Mouse (Mus musculus) layer of hippocampus, adult 6 months (tissue): Measurements from ENCODE around the gene Zfp639. TPM values are rescaled to one million over a fixed set of nuclear protein-coding genes. Genes with fewer than 3 reads are reported as not detected.

Experiments
- long read RNA-seq, 2 experiments: library from polyadenylated mRNA; unstranded; transcript quantifications; one replicate each; pipeline ENCODE4 v2.0.0; 2019 to 2020
- polyA plus RNA-seq: library from polyadenylated mRNA; unstranded; fragments of <200 nt; fragmentation: Nextera tagmentation; gene quantifications from 2 replicates; pipeline ENCODE4 v1.2.3, GENCODE M21; 2021

Zfp639 gene
- polyA plus RNA-seq, result 11.8 and 13.0 TPM in 2 replicates
- long read RNA-seq, experiment 1, transcript Zfp639-205 (7 exons, 2,211 nt), result major isoform, 8 of 19 reads
- long read RNA-seq, experiment 1, partial matches to known transcripts, result 2 of 19 reads
- long read RNA-seq, experiment 1, other reads (novel, unspliced or antisense), result 8 of 19 reads
- long read RNA-seq, experiment 2, transcript Zfp639-202 (7 exons, 1,988 nt), result minor isoform, 7 of 61 reads
- long read RNA-seq, experiment 2, transcript Zfp639-205 (7 exons, 2,211 nt), result major isoform, 25 of 61 reads
- long read RNA-seq, experiment 2, partial matches to known transcripts, result 15 of 61 reads
- long read RNA-seq, experiment 2, other reads (novel, unspliced or antisense), result 14 of 61 reads

DNA sequence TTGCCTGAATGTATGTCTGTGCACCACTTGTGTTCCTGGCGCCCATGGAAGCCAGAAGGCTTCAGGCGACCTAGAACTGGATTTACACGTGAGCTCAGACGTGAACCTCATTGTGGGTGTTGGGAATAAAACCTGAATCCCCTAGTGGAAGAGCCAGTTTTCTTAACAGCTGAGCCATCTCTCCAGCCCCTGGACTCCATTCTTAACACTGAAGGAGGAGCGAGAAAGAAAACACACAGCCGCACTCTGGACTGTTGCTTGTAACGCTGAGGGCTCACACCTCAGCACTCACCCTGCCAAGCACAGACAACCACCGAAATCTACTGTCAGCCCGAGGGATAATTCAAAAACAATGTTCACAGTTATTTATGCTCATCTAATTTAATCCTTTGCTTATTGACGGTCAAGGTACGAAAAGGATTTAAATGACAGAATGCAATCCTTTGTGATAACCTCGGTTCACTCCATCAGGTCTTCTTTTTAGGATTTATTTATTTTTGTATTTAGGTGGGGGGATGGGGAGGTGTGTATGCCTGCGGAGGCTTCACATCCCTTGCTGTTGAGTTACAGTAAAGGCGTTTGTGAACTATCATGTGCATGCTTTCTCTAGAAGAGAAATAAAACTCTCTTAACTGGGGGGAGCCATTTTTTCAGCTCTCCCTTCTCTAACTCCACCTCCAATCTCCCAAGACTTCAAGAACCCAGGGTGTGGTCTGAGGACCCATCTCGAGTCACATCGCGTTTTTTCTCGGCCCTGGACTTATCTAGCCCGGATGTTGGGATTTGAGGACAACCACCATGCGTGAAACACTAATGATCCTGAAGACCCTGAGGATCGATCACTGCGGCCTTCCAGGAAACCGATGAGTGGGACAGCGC lies at the start of gene Zfp639:
Gene Zfp639 (plus strand): TSS at position 764 of the 879 bp plus-strand sequence.

DNA sequence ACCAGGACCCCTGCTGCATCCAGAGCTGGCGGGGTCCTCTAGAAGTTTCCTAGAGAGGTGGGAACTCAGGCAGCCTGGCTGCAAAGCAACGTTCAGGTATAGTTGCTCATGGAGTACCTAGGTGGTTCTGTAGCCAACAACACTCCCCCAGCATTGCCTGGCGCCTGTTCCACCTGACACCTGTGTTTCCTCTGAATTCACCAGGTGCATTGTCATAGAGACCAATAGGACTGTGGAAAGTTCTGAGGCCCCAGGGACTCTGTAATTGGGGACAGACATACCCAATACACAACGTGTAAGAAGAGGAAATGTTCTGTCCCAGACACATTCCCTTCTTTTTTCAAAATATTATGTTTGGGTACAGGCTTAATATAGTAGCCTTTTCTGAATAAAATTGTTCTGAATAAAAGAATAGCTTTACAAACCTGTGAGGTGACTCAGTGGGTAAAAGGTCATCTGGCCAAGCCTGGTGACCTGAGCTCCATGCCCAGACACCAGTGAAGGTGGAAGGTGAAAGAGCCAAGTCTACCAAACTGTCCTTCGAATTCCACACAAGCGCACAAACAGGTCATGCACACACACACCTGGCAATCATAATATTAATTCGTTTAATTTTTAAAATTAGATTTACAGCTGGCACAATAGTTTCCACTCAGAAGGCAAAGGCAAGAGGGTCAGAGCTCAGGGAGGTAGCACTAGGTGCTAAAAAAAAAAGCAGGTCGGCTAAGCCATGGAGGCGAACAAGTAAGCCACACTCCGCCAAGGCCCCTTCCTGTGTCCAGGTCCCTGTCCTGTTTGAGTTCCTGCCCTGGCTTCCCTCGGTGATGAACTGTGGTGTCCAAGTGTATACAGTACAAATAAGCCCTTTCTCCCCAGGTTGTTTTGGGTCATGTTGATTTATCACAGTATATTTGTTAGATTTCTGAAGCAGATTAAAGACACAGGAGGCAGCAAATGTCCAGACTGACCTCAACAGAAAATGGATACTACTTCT lies 17.7 kb upstream of the Zfp639 start, which contains the start of gene Kcnmb3:
Gene Kcnmb3 (minus strand): TSS at position 135 of the 994 bp plus-strand sequence.

DNA sequence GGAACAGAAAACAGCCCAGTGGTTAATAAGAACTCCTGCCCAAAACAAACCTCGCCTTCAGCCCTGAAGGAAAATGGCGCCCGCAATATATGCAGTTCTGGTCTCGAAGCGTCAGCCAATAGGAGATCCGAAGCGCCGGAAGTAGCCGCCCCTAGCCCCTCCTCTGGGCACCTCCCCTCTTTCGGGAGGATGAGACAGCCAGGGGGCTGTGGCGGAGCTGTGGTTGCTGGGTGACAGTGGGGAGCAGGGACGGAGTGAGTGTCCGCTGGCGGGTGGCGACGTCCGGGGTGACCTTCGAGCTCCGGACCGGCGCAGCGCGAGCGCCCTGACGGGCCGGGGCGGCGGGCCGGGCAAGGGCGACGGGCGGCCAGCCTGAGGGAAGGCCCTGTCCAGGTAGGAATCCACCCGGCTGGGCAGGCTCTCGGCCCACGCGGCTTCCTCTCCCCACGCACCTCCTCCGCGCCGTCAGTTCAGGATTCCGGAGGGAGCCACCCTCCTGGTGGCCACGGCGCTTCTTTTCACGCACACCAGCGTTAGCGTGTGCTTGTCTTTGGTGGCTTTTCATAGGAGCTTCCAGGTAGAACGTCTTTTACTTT lies 19.3 kb downstream of the Zfp639 start, which contains the start of gene Mfn1:
Gene Mfn1 (plus strand): TSS at position 163 of the 596 bp plus-strand sequence.

Other genes starting within 250 kb of the Zfp639 start
- gene Zmat3, start 144.2 kb upstream of the Zfp639 start, polyA plus RNA-seq, result 10.4 and 13.7 TPM in 2 replicates
- 5.5 and 8.5 TPM in 2 replicates for gene Pik3ca, start 112.6 kb upstream of the Zfp639 start, polyA plus RNA-seq
- gene Kcnmb3, start 18.0 kb upstream of the Zfp639 start, polyA plus RNA-seq, result not detected in 2 replicates
- 8.6 and 12.4 TPM in 2 replicates for gene Mfn1, start 19.2 kb downstream of the Zfp639 start, polyA plus RNA-seq
- gene Gnb4, start 106.3 kb downstream of the Zfp639 start, polyA plus RNA-seq, result 18.8 and 23.1 TPM in 2 replicates
- 16.0 and 21.3 TPM in 2 replicates for gene Actl6a, start 196.0 kb downstream of the Zfp639 start, polyA plus RNA-seq
- gene Ndufb5, start 226.7 kb downstream of the Zfp639 start, polyA plus RNA-seq, result 614 and 620 TPM in 2 replicates
- gene Mrpl47, start 227.3 kb downstream of the Zfp639 start, polyA plus RNA-seq, result 23.5 and 25.6 TPM in 2 replicates